25 mouse cellular contexts compared by ENCODE assay signal in the genomic region with DNA sequence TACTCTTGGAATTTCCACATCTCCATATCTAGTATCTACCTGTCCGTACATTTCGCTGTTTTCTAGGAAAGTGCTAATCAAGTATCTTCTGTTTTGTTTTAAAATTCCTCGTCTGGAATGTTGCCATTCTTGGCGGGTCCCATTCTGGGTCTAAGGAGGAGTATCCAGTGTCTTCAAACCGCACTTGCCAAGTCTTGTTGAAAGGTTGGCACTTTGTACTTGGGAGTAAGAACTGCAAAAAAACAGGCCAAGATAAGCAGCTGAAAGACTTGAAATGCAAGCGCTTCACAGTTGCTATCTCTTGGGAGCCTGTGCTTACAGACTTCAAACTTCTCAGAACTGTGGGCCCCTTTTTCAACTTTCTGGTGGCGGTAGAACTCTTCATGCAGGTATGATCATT. TPM values are rescaled to one million over a fixed set of nuclear protein-coding genes. Genes with fewer than 3 reads are reported as not detected.
DNase-seq lines count a peak whose midpoint lies in the region; ATAC-seq lines count a peak whose summit lies in the region.
"Had no signal": no experiment of that assay in that cellular context is flagged by ENCODE, and none has a peak within 500 bp of the region (broad histone marks: within the 10 kb centered on the region; RNA-seq: fewer than 3 reads in every experiment).

No protein-coding gene starts in this region.

- H3K27ac ChIP-seq in midbrain, embryonic 11.5 days (ENCODE audit: low read depth, low read length): no peak overlapping the region
- H3K27ac ChIP-seq in midbrain, embryonic 15.5 days: no peak overlapping the region
- H3K27ac ChIP-seq in embryonic facial prominence, embryonic 10.5 days (replicated peaks): no peak overlapping the region
- H3K27ac ChIP-seq in embryonic facial prominence, embryonic 14.5 days (replicated peaks; ENCODE audit: low read depth, low read length): no peak overlapping the region
- no peak overlapping the region for H3K27ac ChIP-seq in hindbrain, embryonic 12.5 days
- H3K27ac ChIP-seq: embryonic facial prominence, embryonic 12.5 days; embryonic facial prominence, embryonic 15.5 days; forebrain, embryonic 13.5 days; forebrain, embryonic 15.5 days had no signal

- peak; percentile 71 for DNase-seq in midbrain, embryonic 11.5 days (ENCODE audit: low spot score, missing footprints)
- peak; percentile 4 for DNase-seq in embryonic facial prominence, embryonic 10.5 days (ENCODE audit: low spot score)
- peak; percentile 58 for DNase-seq in embryonic facial prominence, embryonic 14.5 days (ENCODE audit: low spot score)
- DNase-seq in testis, postnatal 14 days (ENCODE audit: low spot score): peak; percentile 64
- DNase-seq in thymus, postnatal 0 days (ENCODE audit: low spot score): no peak
- DNase-seq: adrenal gland, adult 2 months; adrenal gland, postnatal 10 days; adrenal gland, postnatal 25 days; cerebellum, adult 11 months; cerebellum, adult 18-20 months; cerebellum, adult 8-10 months; cerebellum, adult 9-11 months; cerebellum, postnatal 14 days; cerebellum, postnatal 36 days; embryo, embryonic 11 days; forebrain, postnatal 0 days had no signal

- no peak overlapping the region for H3K9ac ChIP-seq in midbrain, embryonic 11.5 days (ENCODE audit: low read length)
- no peak overlapping the region for H3K9ac ChIP-seq in midbrain, embryonic 15.5 days
- no peak overlapping the region for H3K9ac ChIP-seq in embryonic facial prominence, embryonic 14.5 days (ENCODE audit: low read depth, low read length)
- no peak overlapping the region for H3K9ac ChIP-seq in hindbrain, embryonic 12.5 days
- H3K9ac ChIP-seq: embryonic facial prominence, embryonic 12.5 days; embryonic facial prominence, embryonic 15.5 days; forebrain, embryonic 13.5 days; forebrain, embryonic 15.5 days; forebrain, postnatal 0 days had no signal

- H3K4me1 ChIP-seq in midbrain, embryonic 11.5 days (ENCODE audit: control insufficient read depth, insufficient read depth, low read length): no peaks in the 10 kb centered on the region
- H3K4me1 ChIP-seq in midbrain, embryonic 15.5 days: no peaks in the 10 kb centered on the region
- no peaks in the 10 kb centered on the region for H3K4me1 ChIP-seq in embryonic facial prominence, embryonic 10.5 days
- no peaks in the 10 kb centered on the region; the same call in 1 of the 2 replicates for H3K4me1 ChIP-seq in embryonic facial prominence, embryonic 14.5 days (ENCODE audit: control insufficient read depth, insufficient read depth, low read length)
- no peaks in the 10 kb centered on the region for H3K4me1 ChIP-seq in hindbrain, embryonic 12.5 days
- H3K4me1 ChIP-seq: embryonic facial prominence, embryonic 12.5 days; embryonic facial prominence, embryonic 15.5 days; forebrain, embryonic 13.5 days; forebrain, embryonic 15.5 days had no signal

- H3K4me2 ChIP-seq in midbrain, embryonic 11.5 days: no peak overlapping the region
- no peak overlapping the region for H3K4me2 ChIP-seq in midbrain, embryonic 15.5 days
- H3K4me2 ChIP-seq in embryonic facial prominence, embryonic 14.5 days (ENCODE audit: low read depth, low read length): no peak overlapping the region
- no peak overlapping the region for H3K4me2 ChIP-seq in hindbrain, embryonic 12.5 days (replicated peaks)
- H3K4me2 ChIP-seq: embryonic facial prominence, embryonic 12.5 days; embryonic facial prominence, embryonic 15.5 days; forebrain, embryonic 13.5 days; forebrain, embryonic 15.5 days had no signal

- WGBS in midbrain, embryonic 11.5 days: 91% methylated on average over 7 of the region's 7 CpGs
- 93% methylated on average over 7 of the region's 7 CpGs for WGBS in midbrain, embryonic 15.5 days
- WGBS in embryonic facial prominence, embryonic 10.5 days: 85% methylated on average over 7 of the region's 7 CpGs
- 65% methylated on average over 7 of the region's 7 CpGs for WGBS in embryonic facial prominence, embryonic 14.5 days
- 86% methylated on average over 7 of the region's 7 CpGs for WGBS in hindbrain, embryonic 12.5 days

- no peak overlapping the region for H3K4me3 ChIP-seq in midbrain, embryonic 11.5 days (ENCODE audit: low read depth, low read length)
- no peak overlapping the region for H3K4me3 ChIP-seq in midbrain, embryonic 15.5 days
- H3K4me3 ChIP-seq in embryonic facial prominence, embryonic 10.5 days: no peak overlapping the region
- H3K4me3 ChIP-seq in embryonic facial prominence, embryonic 14.5 days (ENCODE audit: low read depth, low read length): no peak overlapping the region
- H3K4me3 ChIP-seq in hindbrain, embryonic 12.5 days: no peak overlapping the region
- H3K4me3 ChIP-seq: embryonic facial prominence, embryonic 12.5 days; embryonic facial prominence, embryonic 15.5 days; erythroblast, embryonic 14.5 days; forebrain, embryonic 13.5 days; forebrain, embryonic 15.5 days had no signal

- no peaks in the 10 kb centered on the region for H3K9me3 ChIP-seq in midbrain, embryonic 11.5 days (ENCODE audit: control insufficient read depth, low read length)
- H3K9me3 ChIP-seq in midbrain, embryonic 15.5 days: no peaks in the 10 kb centered on the region
- no peaks in the 10 kb centered on the region for H3K9me3 ChIP-seq in embryonic facial prominence, embryonic 10.5 days
- H3K9me3 ChIP-seq in embryonic facial prominence, embryonic 14.5 days (ENCODE audit: control insufficient read depth, low read length): no peaks in the 10 kb centered on the region
- H3K9me3 ChIP-seq in hindbrain, embryonic 12.5 days (replicated peaks): no peaks in the 10 kb centered on the region
- H3K9me3 ChIP-seq: embryonic facial prominence, embryonic 12.5 days; embryonic facial prominence, embryonic 15.5 days; forebrain, embryonic 13.5 days; forebrain, embryonic 15.5 days had no signal

- no peaks in the 10 kb centered on the region for H3K36me3 ChIP-seq in midbrain, embryonic 11.5 days (ENCODE audit: control insufficient read depth, insufficient read depth, low read length)
- no peaks in the 10 kb centered on the region for H3K36me3 ChIP-seq in midbrain, embryonic 15.5 days (replicated peaks)
- no peaks in the 10 kb centered on the region for H3K36me3 ChIP-seq in embryonic facial prominence, embryonic 10.5 days (replicated peaks)
- no peaks in the 10 kb centered on the region for H3K36me3 ChIP-seq in embryonic facial prominence, embryonic 14.5 days (ENCODE audit: control insufficient read depth, insufficient read depth, low read length)
- H3K36me3 ChIP-seq in hindbrain, embryonic 12.5 days: no peaks in the 10 kb centered on the region
- H3K36me3 ChIP-seq: embryonic facial prominence, embryonic 12.5 days; embryonic facial prominence, embryonic 15.5 days; forebrain, embryonic 15.5 days had no signal

- no peak for ATAC-seq in midbrain, embryonic 11.5 days (ENCODE audit: low FRiP score)
- ATAC-seq in midbrain, embryonic 15.5 days (replicated peaks): no peak
- ATAC-seq in embryonic facial prominence, embryonic 14.5 days (ENCODE audit: low read depth): no peak
- ATAC-seq in hindbrain, embryonic 12.5 days (ENCODE audit: low FRiP score): no peak
- ATAC-seq: forebrain, embryonic 13.5 days; forebrain, embryonic 15.5 days; forebrain, postnatal 0 days had no signal

- no peaks in the 10 kb centered on the region; the same call in 1 of the 2 replicates for H3K27me3 ChIP-seq in midbrain, embryonic 11.5 days (ENCODE audit: control insufficient read depth, insufficient read depth, low read length)
- no peaks in the 10 kb centered on the region for H3K27me3 ChIP-seq in midbrain, embryonic 15.5 days (replicated peaks)
- 0 out of 2 replicates have a peak, but pooled peaks cover 4% of the 10 kb centered on the region for H3K27me3 ChIP-seq in embryonic facial prominence, embryonic 10.5 days (replicated peaks; ENCODE audit: low read depth, poor library complexity, severe bottlenecking)
- no peaks in the 10 kb centered on the region for H3K27me3 ChIP-seq in embryonic facial prominence, embryonic 14.5 days (replicated peaks; ENCODE audit: control insufficient read depth, insufficient read depth, low read length)
- H3K27me3 ChIP-seq in hindbrain, embryonic 12.5 days: no peaks in the 10 kb centered on the region
- H3K27me3 ChIP-seq: embryonic facial prominence, embryonic 12.5 days; embryonic facial prominence, embryonic 15.5 days; forebrain, embryonic 13.5 days; forebrain, embryonic 15.5 days had no signal

RNA-seq across cellular contexts. Expression of gene Cpvl, which starts 58.4 kb away (rescaled TPM):
- polyA plus RNA-seq in midbrain, embryonic 11.5 days (2014; fragmentation: Nextera tagmentation; extraction: Ambion mirVana): 0.11 TPM in 1 of 2 replicates, not detected in the other
- not detected in 2 replicates for polyA plus RNA-seq in midbrain, embryonic 15.5 days (2015; fragmentation: Nextera tagmentation; extraction: Ambion mirVana)
- polyA plus RNA-seq in embryonic facial prominence, embryonic 10.5 days (2016; fragmentation: Nextera tagmentation; extraction: Ambion mirVana): 0.10 and 0.22 TPM in 2 replicates
- not detected in 2 replicates for polyA plus RNA-seq in embryonic facial prominence, embryonic 14.5 days (2014; fragmentation: Nextera tagmentation; extraction: Ambion mirVana)
- not detected in 2 replicates for polyA plus RNA-seq in thymus, postnatal 0 days (2015; fragmentation: Nextera tagmentation; extraction: Ambion mirVana)
- polyA plus RNA-seq in hindbrain, embryonic 12.5 days (2016; fragmentation: Nextera tagmentation; extraction: Ambion mirVana): not detected in 2 replicates
- polyA plus RNA-seq: adrenal gland, adult 2 months; brain, embryonic 14.5 days; C2C12; embryonic facial prominence, embryonic 12.5 days; embryonic facial prominence, embryonic 15.5 days; erythroblast, embryonic 14.5 days; forebrain, embryonic 13.5 days; forebrain, embryonic 15.5 days had no signal
